ENCODE assay signal across 18 mouse cellular contexts in the genomic region with DNA sequence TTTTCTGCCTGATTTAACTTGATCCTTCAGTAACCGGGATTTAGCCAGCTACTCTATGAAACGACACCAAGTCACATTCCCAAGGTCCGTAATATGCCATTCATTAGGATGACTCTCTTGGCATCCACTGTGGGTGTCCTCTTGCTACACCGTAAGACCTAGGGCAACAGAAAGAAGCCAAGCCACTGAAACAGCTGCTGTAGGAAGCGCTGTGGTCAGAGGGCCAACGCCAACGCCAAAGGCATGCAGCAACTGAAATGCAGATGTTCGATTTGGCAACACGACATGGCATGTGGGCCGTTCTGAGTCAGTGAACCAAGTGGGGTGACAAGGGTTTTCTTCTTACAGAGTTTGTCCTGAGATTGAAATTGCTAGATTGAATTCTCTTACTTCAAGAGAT.
A peak's percentile ranks its signal among the peaks of the same experiment; 100 is the strongest.
DNase-seq lines count a peak whose midpoint lies in the region; ATAC-seq and TF ChIP-seq lines count a peak whose summit lies in the region.
"Had no signal": no experiment of that assay in that cellular context is flagged by ENCODE, and none has a peak within 500 bp of the region (broad histone marks: within the 10 kb centered on the region; RNA-seq: fewer than 3 reads in every experiment).

No protein-coding gene starts in this region.

- 84% methylated on average over 10 of the region's 10 CpGs for WGBS in heart, embryonic 10.5 days
- 80% methylated on average over 10 of the region's 10 CpGs for WGBS in heart, postnatal 0 days

- no peaks in the 10 kb centered on the region for H3K36me3 ChIP-seq in heart, embryonic 10.5 days
- no peaks in the 10 kb centered on the region for H3K36me3 ChIP-seq in CH12.LX (replicated peaks in 1 of 2; ENCODE audit: control insufficient read depth in 1 of 2, insufficient read depth in 1 of 2, low read length in 1 of 2)
- H3K36me3 ChIP-seq in heart, postnatal 0 days (replicated peaks; ENCODE audit: control insufficient read depth, insufficient read depth, low read length), result no peaks in the 10 kb centered on the region
- H3K36me3 ChIP-seq: embryonic facial prominence, embryonic 13.5 days; hindbrain, embryonic 15.5 days had no signal

- H3K4me3 ChIP-seq in heart, embryonic 10.5 days, result no peak overlapping the region
- H3K4me3 ChIP-seq in CH12.LX (replicated peaks in 1 of 3; ENCODE audit: low read depth in 2 of 3, low read length in 2 of 3, poor library complexity in 1 of 3), result no peak overlapping the region
- H3K4me3 ChIP-seq in heart, postnatal 0 days (ENCODE audit: low read depth, low read length), result no peak overlapping the region
- H3K4me3 ChIP-seq: embryonic facial prominence, embryonic 13.5 days; hindbrain, embryonic 15.5 days; left cerebral cortex, adult 2 months had no signal

- TF ChIP-seq EP300 in CH12.LX (IDR thresholded peaks at IDR 0.05; ENCODE audit: low read length), result no peak
- no peak for TF ChIP-seq EP300 in heart, postnatal 0 days (IDR thresholded peaks at IDR 0.05; ENCODE audit: low read depth)

- TF ChIP-seq RAD21 in CH12.LX (IDR thresholded peaks at IDR 0.05; ENCODE audit: low read depth, low read length), result no peak; the same call in 1 of the 2 replicates

- in situ Hi-C loops in CH12.LX (cut with MboI; ENCODE audit: low pct_ligation_motif_present, low pct_unique_long_range_greater_than_20kb, low sequenced_read_pairs), result no loop called here

- ATAC-seq in heart, postnatal 0 days (ENCODE audit: insufficient read depth, low read depth), result no peak
- ATAC-seq in frontal cortex, adult (ENCODE audit: low TSS enrichment), result no peak
- ATAC-seq: forebrain, embryonic 16.5 days had no signal

- H3K27ac ChIP-seq in heart, embryonic 10.5 days, result no peak overlapping the region
- H3K27ac ChIP-seq in CH12.LX (ENCODE audit: insufficient read depth, low read depth), result no peak overlapping the region
- no peak overlapping the region for H3K27ac ChIP-seq in heart, postnatal 0 days (ENCODE audit: low read depth)
- H3K27ac ChIP-seq: embryonic facial prominence, embryonic 13.5 days; hindbrain, embryonic 15.5 days; left cerebral cortex, adult 2 months had no signal

- no peak for TF ChIP-seq CTCF in CH12.LX (conservative IDR thresholded peaks at IDR 0.05 in 1 of 2, IDR thresholded peaks at IDR 0.05 in 1 of 2; ENCODE audit: low read depth in 2 of 2, low read length in 2 of 2)
- no peak for TF ChIP-seq CTCF in heart, postnatal 0 days (IDR thresholded peaks at IDR 0.05; ENCODE audit: low read depth)

- H3K9me3 ChIP-seq in heart, embryonic 10.5 days, result no peaks in the 10 kb centered on the region
- no peaks in the 10 kb centered on the region for H3K9me3 ChIP-seq in CH12.LX (replicated peaks; ENCODE audit: low read length)
- 0 out of 2 replicates have a peak, but pooled peaks cover 6% of the 10 kb centered on the region for H3K9me3 ChIP-seq in heart, postnatal 0 days (replicated peaks; ENCODE audit: control insufficient read depth, low read length)
- H3K9me3 ChIP-seq: embryonic facial prominence, embryonic 13.5 days; hindbrain, embryonic 15.5 days had no signal

- H3K79me2 ChIP-seq in CH12.LX (replicated peaks; ENCODE audit: control insufficient read depth, extremely low read depth, insufficient read depth, poor library complexity, severe bottlenecking), result no peaks in the 10 kb centered on the region

- no peaks in the 10 kb centered on the region for H3K27me3 ChIP-seq in heart, embryonic 10.5 days (ENCODE audit: insufficient read depth, poor library complexity, severe bottlenecking)
- no peaks in the 10 kb centered on the region for H3K27me3 ChIP-seq in CH12.LX (replicated peaks)
- no peaks in the 10 kb centered on the region for H3K27me3 ChIP-seq in heart, postnatal 0 days (ENCODE audit: control insufficient read depth, insufficient read depth, low read length)
- H3K27me3 ChIP-seq: embryonic facial prominence, embryonic 13.5 days; hindbrain, embryonic 15.5 days had no signal

- dilution Hi-C loops in CH12.LX (cut with MboI; ENCODE audit: extremely low pct_ligation_motif_present, extremely low pct_unique_long_range_greater_than_20kb, low sequenced_read_pairs), result no loop called here

- peak; percentile 13 to 21 for DNase-seq in heart, adult 9 months (ENCODE audit: low spot score in 2 of 2)
- no peak for DNase-seq in heart, embryonic 10.5 days (ENCODE audit: low spot score)
- peak; percentile 43 for DNase-seq in CH12.LX (ENCODE audit: extremely low read depth)
- DNase-seq in fat pad, adult 2 months (ENCODE audit: extremely low read depth, low read depth, low spot score), result peak; percentile 98
- DNase-seq in heart, postnatal 0 days (ENCODE audit: low spot score), result peak; percentile 13
- no peak for DNase-seq in urinary bladder, adult 2 months (ENCODE audit: low spot score)
- DNase-seq in kidney, postnatal 25 days, result no peak
- DNase-seq: adrenal gland, adult 8-10 months; kidney, adult 18-20 months; liver; right cerebral cortex, postnatal 25 days; thymus, adult 2 months had no signal

- TF ChIP-seq POLR2A in CH12.LX (IDR thresholded peaks at IDR 0.05; ENCODE audit: low read depth, low read length), result no peak

- 0 out of 2 replicates have a peak overlapping the region, but pooled peaks have one; percentile 1 for H3K4me2 ChIP-seq in CH12.LX (ENCODE audit: insufficient read depth, low read depth, poor library complexity, severe bottlenecking)
- H3K4me2 ChIP-seq in heart, postnatal 0 days (ENCODE audit: low read depth, low read length), result no peak overlapping the region
- H3K4me2 ChIP-seq: embryonic facial prominence, embryonic 13.5 days; hindbrain, embryonic 15.5 days; midbrain, embryonic 11.5 days had no signal

- H3K4me1 ChIP-seq in heart, embryonic 10.5 days, result 0 out of 2 replicates have a peak, but pooled peaks cover 3% of the 10 kb centered on the region
- H3K4me1 ChIP-seq in CH12.LX (ENCODE audit: control insufficient read depth in 1 of 2, insufficient read depth in 2 of 2), result peaks cover 5 to 9% of the 10 kb centered on the region in 2 experiments
- no peaks in the 10 kb centered on the region for H3K4me1 ChIP-seq in heart, postnatal 0 days (ENCODE audit: control insufficient read depth, insufficient read depth)
- H3K4me1 ChIP-seq: hindbrain, embryonic 15.5 days had no signal

- H3K9ac ChIP-seq in CH12.LX (ENCODE audit: insufficient read depth, low read depth), result no peak overlapping the region
- H3K9ac ChIP-seq in heart, postnatal 0 days (replicated peaks; ENCODE audit: low read depth, low read length), result no peak overlapping the region
- H3K9ac ChIP-seq: embryonic facial prominence, embryonic 13.5 days; hindbrain, embryonic 15.5 days had no signal

TF ChIP-seq in CH12.LX, 34 proteins besides CTCF, POLR2A, EP300 and RAD21:
- TF ChIP-seq BHLHE40 (IDR thresholded peaks at IDR 0.05; ENCODE audit: low read depth, low read length), result peak; percentile 51; the same call in 1 of the 2 replicates
- no peak for TF ChIP-seq MXI1 (IDR thresholded peaks at IDR 0.05; ENCODE audit: low read depth, low read length)

Comparison
In these comparisons a context has a peak if more than half of its experiments do, and no peak if none do; other contexts are left out.
1. DNase-seq: peak in heart, adult 9 months (2 of 2), CH12.LX (single experiment), fat pad, adult 2 months (single experiment) and heart, postnatal 0 days (single experiment); none in heart, embryonic 10.5 days (single experiment), urinary bladder, adult 2 months (single experiment) and kidney, postnatal 25 days (0 of 2).